Mouse (Mus musculus) liver, postnatal 0 days (tissue): ENCODE measurements at regions not wholly inside any gene's neighbourhood (a gene's known extent, or its start where the extent isn't known, plus 50 kb on each side); places are given as distances from the start of the nearest gene placed in this dataset.

Source experiments
- CTCF ChIP-seq: sonication (generic); IDR thresholded peaks from 2 replicates; pipeline ENCODE4 v1.5.1; 2016; ENCODE audit warnings: antibody characterized with exemption, low read depth
- EP300 ChIP-seq: IDR thresholded peaks from 2 replicates; pipeline ENCODE4 v1.6.1; 2016; ENCODE audit warnings: antibody characterized with exemption, low read depth, mild to moderate bottlenecking

GRCm38 (mm10) chr14:66510750-66511149, 501.7 kb upstream of the Gulo start:
- no peak for TF ChIP-seq CTCF
- no peak for TF ChIP-seq EP300
